Mouse (Mus musculus) heart, embryonic 10.5 days (tissue): ENCODE results near the gene Ctps. TPM values are rescaled to one million over a fixed set of nuclear protein-coding genes. Genes with fewer than 3 reads are reported as not detected.

Source experiments
- DNase-seq: peaks from one replicate; pipeline ENCODE4 v3.0.0-alpha.2; 2017; ENCODE audit warnings: low spot score
- H3K27ac ChIP-seq: fragments of 300-500 bp; sonication (generic); 2 replicates; pipeline ENCODE4 v1.5.1; 2016; ENCODE audit warnings: mild to moderate bottlenecking
- H3K27me3 ChIP-seq: fragments of 300-500 bp; sonication (generic); 2 replicates; pipeline ENCODE4 v1.6.1; 2016; ENCODE audit warnings: mild to moderate bottlenecking; ENCODE audit not compliant: poor library complexity, insufficient read depth, severe bottlenecking
- H3K36me3 ChIP-seq: fragments of 300-500 bp; sonication (generic); 2 replicates; pipeline ENCODE4 v1.6.1; 2016; ENCODE audit warnings: mild to moderate bottlenecking, moderate library complexity
- H3K4me1 ChIP-seq: fragments of 300-500 bp; sonication (generic); 2 replicates; pipeline ENCODE4 v1.6.1; 2016; ENCODE audit warnings: mild to moderate bottlenecking
- H3K4me3 ChIP-seq: fragments of 300-500 bp; sonication (generic); 2 replicates; pipeline ENCODE4 v1.5.1; 2016; ENCODE audit warnings: mild to moderate bottlenecking, moderate library complexity
- H3K9me3 ChIP-seq: fragments of 300-500 bp; sonication (generic); 2 replicates; pipeline ENCODE4 v1.6.1; 2016; ENCODE audit warnings: mild to moderate bottlenecking, moderate library complexity
- WGBS: fragments of 180-500 bp; shearing (Covaris S2); methylation state at CpG from one replicate; pipeline ENCODE4 v1.1.7; 2016; 5-methylcytosine and 5-hydroxymethylcytosine counted together
- polyA plus RNA-seq: library from polyadenylated mRNA; unstranded; fragments of >200 nt; fragmentation: Nextera tagmentation; extraction: Ambion mirVana; gene quantifications from 2 replicates; pipeline ENCODE4 v1.2.1, GENCODE M21; 2016

The Ctps gene
- polyA plus RNA-seq, 1 experiment from 2014 or later = 114 TPM

DNA sequence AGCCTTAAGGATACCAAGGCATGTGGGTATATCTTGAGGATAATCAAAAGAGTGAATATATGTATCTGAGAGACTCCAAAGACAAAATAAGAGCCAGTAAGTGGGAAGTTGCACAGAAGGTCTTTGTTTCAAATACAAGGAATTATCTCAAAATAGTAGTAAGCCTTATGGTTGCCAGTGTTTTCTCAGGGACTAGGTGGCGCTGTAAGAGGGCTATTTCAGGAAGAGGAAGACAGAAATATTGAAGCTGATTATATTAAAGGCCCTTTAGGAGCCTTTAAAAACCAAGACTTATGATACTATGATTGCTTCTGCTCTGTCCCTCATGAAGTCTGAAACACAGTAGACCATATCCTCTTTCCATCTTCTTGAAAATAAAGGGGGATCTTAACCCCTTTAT lies 63.1 kb downstream of the Ctps start:
- no peak overlapping the region for H3K4me3 ChIP-seq
- peaks cover 65% of the 10 kb centered on the region for H3K36me3 ChIP-seq
- 77% methylated on average over 1 of the region's 1 CpGs for WGBS
- DNase-seq = no peak
- H3K27me3 ChIP-seq = no peaks in the 10 kb centered on the region
- H3K9me3 ChIP-seq = peaks cover 4% of the 10 kb centered on the region
- no peaks in the 10 kb centered on the region for H3K4me1 ChIP-seq
- H3K27ac ChIP-seq = no peak overlapping the region

Other genes with a start within 250 kb of the Ctps start
- gene Scmh1, start 165.0 kb downstream of the Ctps start, polyA plus RNA-seq = 58.3 and 86.8 TPM in 2 replicates
- 0.10 TPM in 2 replicates for gene Slfnl1, start 38.0 kb downstream of the Ctps start, polyA plus RNA-seq
- gene Gm8439, start 18.5 kb upstream of the Ctps start, polyA plus RNA-seq = 0.36 and 0.41 TPM in 2 replicates
- 47.3 and 47.5 TPM in 2 replicates for gene Cited4, start 96.3 kb upstream of the Ctps start, polyA plus RNA-seq
- 1.1 and 1.7 TPM in 2 replicates for gene Kcnq4, start 178.3 kb upstream of the Ctps start, polyA plus RNA-seq